Mouse (Mus musculus) ES-Bruce4 (cell line): ENCODE data around the gene Khdc4.

Source experiments
- CTCF ChIP-seq: IDR thresholded peaks from one replicate; pipeline ENCODE4 v1.8.1; 2011; ENCODE audit warnings: low read depth, low read length
- EP300 ChIP-seq: IDR thresholded peaks from 2 replicates; pipeline ENCODE4 v1.6.1; 2011; ENCODE audit warnings: low read depth, low read length; ENCODE audit not compliant: insufficient read depth

DNA sequence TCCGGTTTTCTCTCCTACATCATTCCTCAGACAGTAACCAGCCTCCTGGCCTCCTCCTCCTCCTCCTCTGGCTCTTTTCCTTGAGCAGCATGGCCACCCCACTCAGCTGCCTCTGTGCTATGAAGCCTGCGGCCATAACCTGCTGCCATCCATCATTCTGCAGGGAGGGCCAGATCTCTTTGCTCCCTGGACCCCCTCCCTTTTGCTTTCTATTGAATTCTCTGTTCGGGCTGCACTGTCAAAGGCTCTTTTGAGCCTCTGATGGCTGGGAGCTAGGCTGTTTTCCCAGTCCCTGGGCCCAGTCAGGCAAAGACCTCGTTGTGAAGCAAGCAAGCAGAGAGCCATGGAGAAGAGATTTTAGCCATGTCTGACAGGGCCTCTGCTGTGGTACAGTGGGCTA is 70.7 kb downstream of the Khdc4 start:
- TF ChIP-seq CTCF = no peak
- no peak for TF ChIP-seq EP300
